Mouse (Mus musculus) neural tube, embryonic 11.5 days (tissue): ENCODE measurements at regions not wholly inside any gene's neighbourhood (a gene's known extent, or its start where the extent isn't known, plus 50 kb on each side); places are given as distances from the start of the nearest gene placed in this dataset.
"Not testable (repeated sequence)": the region's sequence is repeated elsewhere in the genome, so short reads cannot be mapped to it uniquely, and the experiment has no call there.

ENCODE experiments used
- ATAC-seq: fragments of 200-750 bp; cut with Nextera tagmentation; 2 replicates; pipeline ENCODE4 v1.8.0; 2017; ENCODE audit warnings: moderate number of reproducible peaks, mild to moderate bottlenecking, moderate TSS enrichment, moderate library complexity; ENCODE audit not compliant: insufficient read depth, low FRiP score, low TSS enrichment
- DNase-seq: peaks from one replicate; pipeline ENCODE4 v3.0.0-alpha.2; 2015; ENCODE audit warnings: low spot score
- H3K27ac ChIP-seq: fragments of 300-500 bp; sonication (generic); 2 replicates; pipeline ENCODE4 v1.5.1; 2014; ENCODE audit warnings: low read depth, mild to moderate bottlenecking, low read length
- H3K27me3 ChIP-seq: fragments of 300-500 bp; sonication (generic); 2 replicates; pipeline ENCODE4 v1.6.1; 2014; ENCODE audit warnings: mild to moderate bottlenecking, low read length, mixed read lengths; ENCODE audit not compliant: control insufficient read depth, insufficient read depth
- H3K36me3 ChIP-seq: fragments of 300-500 bp; sonication (generic); 2 replicates; pipeline ENCODE4 v1.6.1; 2014; ENCODE audit warnings: mild to moderate bottlenecking, low read length, moderate library complexity, mixed read lengths; ENCODE audit not compliant: control insufficient read depth, insufficient read depth
- H3K4me1 ChIP-seq: fragments of 300-500 bp; sonication (generic); 2 replicates; pipeline ENCODE4 v1.6.1; 2014; ENCODE audit warnings: low read length, mixed read lengths; ENCODE audit not compliant: control insufficient read depth, insufficient read depth
- H3K4me2 ChIP-seq: fragments of 300-500 bp; sonication (generic); 2 replicates; pipeline ENCODE4 v1.6.1; 2014; ENCODE audit warnings: low read depth, mild to moderate bottlenecking, moderate library complexity
- H3K4me3 ChIP-seq: fragments of 300-500 bp; sonication (generic); 2 replicates; pipeline ENCODE4 v1.5.1; 2014; ENCODE audit warnings: low read depth, low read length
- H3K9ac ChIP-seq: fragments of 300-500 bp; sonication (generic); 2 replicates; pipeline ENCODE4 v1.6.1; 2014; ENCODE audit warnings: mild to moderate bottlenecking, low read length
- H3K9me3 ChIP-seq: fragments of 300-500 bp; sonication (generic); 2 replicates; pipeline ENCODE4 v1.6.1; 2016; ENCODE audit warnings: low read length; ENCODE audit not compliant: control insufficient read depth
- WGBS: fragments of 180-500 bp; shearing (Covaris S2); extraction: QIAGEN DNeasy Blood & Tissue Kit; methylation state at CpG from one replicate; pipeline ENCODE4 v1.1.7; 2014; 5-methylcytosine and 5-hydroxymethylcytosine counted together

GRCm38 (mm10) chr1:161728546-161729206, 59.6 kb downstream of the Fasl start:
- Histone ChIP-seq H3K27me3 (no peaks in the 10 kb centered on the region), H3K27ac (no peak overlapping the region), H3K4me3 (no peak overlapping the region), H3K9me3 (no peaks in the 10 kb centered on the region), H3K9ac (no peak overlapping the region), H3K4me2 (no peak overlapping the region), H3K4me1 (no peaks in the 10 kb centered on the region), H3K36me3 (no peaks in the 10 kb centered on the region)
- DNase-seq (no peak), ATAC-seq (no peak)
- WGBS: 81% methylated on average over 7 of the region's 7 CpGs

GRCm38 (mm10) chr1:161727357-161727756, 60.9 kb downstream of the Fasl start:
- 89% methylated on average over 8 of the region's 27 CpGs for WGBS
- not testable (repeated sequence) for H3K27me3 ChIP-seq, ATAC-seq, H3K4me3 ChIP-seq, H3K4me1 ChIP-seq, H3K27ac ChIP-seq, H3K36me3 ChIP-seq, H3K4me2 ChIP-seq, DNase-seq, H3K9ac ChIP-seq, H3K9me3 ChIP-seq

GRCm38 (mm10) chr1:161726098-161726497, 62.2 kb downstream of the Fasl start:
- H3K4me2 ChIP-seq, ATAC-seq: not testable (repeated sequence)
- 100% methylated on average over 1 of the region's 10 CpGs for WGBS

DNA sequence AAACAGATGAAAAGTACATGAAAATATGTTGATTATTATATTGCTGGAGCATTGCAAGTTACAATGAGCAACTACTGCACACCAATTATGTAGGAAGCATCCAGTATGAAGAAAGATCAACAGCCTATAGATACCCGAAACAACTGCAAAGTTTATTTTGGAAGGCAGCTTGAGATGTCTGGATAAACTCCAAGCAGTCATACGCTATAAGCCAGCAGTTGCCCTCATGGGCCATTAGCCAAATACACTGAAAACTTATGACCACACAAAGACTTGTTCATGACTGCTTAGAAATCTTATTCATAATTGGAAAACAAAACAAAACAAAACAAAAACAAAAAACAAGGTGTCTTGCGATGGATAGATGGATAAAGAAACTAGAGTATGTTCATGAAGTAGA, 68.4 kb downstream of the Fasl start:
- H3K36me3 ChIP-seq: no peaks in the 10 kb centered on the region
- 79% methylated on average over 3 of the region's 3 CpGs for WGBS
- no peaks in the 10 kb centered on the region for H3K27me3 ChIP-seq
- H3K27ac ChIP-seq: no peak overlapping the region
- no peaks in the 10 kb centered on the region for H3K4me1 ChIP-seq
- H3K9me3 ChIP-seq: no peaks in the 10 kb centered on the region
- DNase-seq (no peak), ATAC-seq (no peak)
- no peak overlapping the region for H3K9ac ChIP-seq
- no peak overlapping the region for H3K4me2 ChIP-seq
- no peak overlapping the region for H3K4me3 ChIP-seq

More at GRCm38 (mm10) chr1:161726098-161726497, 62.2 kb downstream of the Fasl start:
- not testable (repeated sequence) for H3K4me1 ChIP-seq, H3K9ac ChIP-seq, H3K27me3 ChIP-seq, H3K27ac ChIP-seq, H3K9me3 ChIP-seq, H3K4me3 ChIP-seq, H3K36me3 ChIP-seq, DNase-seq

DNA sequence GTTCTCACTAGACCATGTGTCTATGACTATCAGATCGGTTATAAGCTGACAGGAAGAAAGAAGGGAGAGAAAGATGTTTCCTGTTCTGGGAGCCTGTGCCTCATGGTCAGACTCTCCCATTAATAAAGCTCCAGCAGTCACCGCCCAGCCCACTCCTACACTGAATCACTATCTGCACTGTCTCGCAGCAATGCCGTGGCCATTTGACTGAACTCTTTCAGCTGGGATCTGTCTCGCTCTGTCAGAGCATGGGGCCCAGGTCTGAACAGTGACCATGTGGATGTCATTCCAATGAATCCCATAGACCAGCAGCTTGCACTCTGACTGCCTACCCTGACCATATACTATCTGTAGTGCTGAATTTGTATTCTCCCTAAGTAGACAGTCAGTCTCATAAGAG, 70.0 kb downstream of the Fasl start:
- H3K9me3 ChIP-seq: no peaks in the 10 kb centered on the region
- no peaks in the 10 kb centered on the region for H3K27me3 ChIP-seq
- H3K4me3 ChIP-seq: no peak overlapping the region
- H3K27ac ChIP-seq: no peak overlapping the region
- no peak overlapping the region for H3K4me2 ChIP-seq
- no peak for DNase-seq
- no peaks in the 10 kb centered on the region for H3K36me3 ChIP-seq
- 62% methylated on average over 5 of the region's 5 CpGs for WGBS
- ATAC-seq: no peak
- H3K4me1 ChIP-seq: no peaks in the 10 kb centered on the region
- no peak overlapping the region for H3K9ac ChIP-seq

DNA sequence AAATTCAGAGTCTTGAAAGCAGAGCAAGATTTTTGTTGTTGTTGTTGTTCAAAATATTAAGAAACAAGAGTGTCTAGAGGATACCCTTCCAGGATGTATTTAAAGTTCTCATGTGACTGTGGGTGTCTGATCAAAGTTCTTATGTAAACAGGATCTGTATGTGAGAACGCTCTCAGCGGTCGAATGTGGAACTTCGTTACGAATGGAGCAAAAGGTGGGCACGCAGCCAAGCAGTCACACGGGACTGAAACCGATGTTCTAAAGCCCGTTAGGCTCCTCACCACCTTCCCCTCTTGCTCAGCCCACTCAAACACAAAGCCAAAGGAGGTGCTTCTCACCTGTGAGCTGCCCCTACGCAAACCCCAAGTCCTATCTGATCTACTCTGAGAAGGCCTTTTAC, 75.4 kb downstream of the Fasl start:
- Histone ChIP-seq H3K4me2 (no peak overlapping the region), H3K9ac (no peak overlapping the region), H3K4me1 (no peaks in the 10 kb centered on the region), H3K27ac (no peak overlapping the region), H3K9me3 (no peaks in the 10 kb centered on the region), H3K27me3 (no peaks in the 10 kb centered on the region), H3K4me3 (no peak overlapping the region), H3K36me3 (no peaks in the 10 kb centered on the region)
- 87% methylated on average over 10 of the region's 10 CpGs for WGBS
- ATAC-seq (no peak), DNase-seq (no peak)

GRCm38 (mm10) chr1:161712283-161712682, 76.0 kb downstream of the Fasl start:
- ATAC-seq (no peak), DNase-seq (no peak)
- no peak overlapping the region for H3K4me2 ChIP-seq
- no peaks in the 10 kb centered on the region for H3K27me3 ChIP-seq
- H3K9me3 ChIP-seq: no peaks in the 10 kb centered on the region
- no peak overlapping the region for H3K4me3 ChIP-seq
- no peak overlapping the region for H3K9ac ChIP-seq
- H3K4me1 ChIP-seq: no peaks in the 10 kb centered on the region
- 44% methylated on average over 3 of the region's 3 CpGs for WGBS
- no peaks in the 10 kb centered on the region for H3K36me3 ChIP-seq
- H3K27ac ChIP-seq: no peak overlapping the region

- Histone ChIP-seq H3K27me3 (no peaks in the 10 kb centered on the region), H3K9me3 (no peaks in the 10 kb centered on the region), H3K4me2 (no peak overlapping the region), H3K4me1 (no peaks in the 10 kb centered on the region), H3K4me3 (no peak overlapping the region), H3K27ac (no peak overlapping the region), H3K9ac (no peak overlapping the region), H3K36me3 (no peaks in the 10 kb centered on the region)
- no peak for DNase-seq
- no peak for ATAC-seq
- 83% methylated on average over 3 of the region's 3 CpGs for WGBS
Observed at GRCm38 (mm10) chr1:161707049-161707448, 81.2 kb downstream of the Fasl start.

- Histone ChIP-seq H3K4me1 (no peaks in the 10 kb centered on the region), H3K9ac (no peak overlapping the region), H3K36me3 (no peaks in the 10 kb centered on the region), H3K27ac (no peak overlapping the region), H3K27me3 (no peaks in the 10 kb centered on the region), H3K9me3 (no peaks in the 10 kb centered on the region), H3K4me2 (no peak overlapping the region), H3K4me3 (no peak overlapping the region)
- 85% methylated on average over 3 of the region's 3 CpGs for WGBS
- no peak for DNase-seq
- ATAC-seq: no peak
Observed at GRCm38 (mm10) chr1:161704961-161705360, 83.3 kb downstream of the Fasl start.
